Mouse (Mus musculus) intestine, embryonic 15.5 days (tissue): ENCODE data around the gene Espn. TPM values are rescaled to one million over a fixed set of nuclear protein-coding genes. Genes with fewer than 3 reads are reported as not detected.

Experiments used
- ATAC-seq: fragments of 200-750 bp; cut with Nextera tagmentation; 2 replicates; pipeline ENCODE4 v1.8.0; 2017; ENCODE audit warnings: moderate TSS enrichment, moderate library complexity
- H3K27ac ChIP-seq: fragments of 300-500 bp; sonication (generic); 2 replicates; pipeline ENCODE4 v1.5.1; 2015; ENCODE audit warnings: mild to moderate bottlenecking, inconsistent platforms
- H3K27me3 ChIP-seq: fragments of 300-500 bp; sonication (generic); replicated peaks from 2 replicates; pipeline ENCODE4 v1.6.1; 2015; ENCODE audit warnings: inconsistent platforms
- H3K36me3 ChIP-seq: fragments of 300-500 bp; sonication (generic); 2 replicates; pipeline ENCODE4 v1.6.1; 2015; ENCODE audit warnings: inconsistent platforms
- H3K4me1 ChIP-seq: fragments of 300-500 bp; sonication (generic); replicated peaks from 2 replicates; pipeline ENCODE4 v1.6.1; 2015; ENCODE audit warnings: inconsistent platforms
- H3K4me2 ChIP-seq: fragments of 300-500 bp; sonication (generic); replicated peaks from 2 replicates; pipeline ENCODE4 v1.6.1; 2015; ENCODE audit warnings: mild to moderate bottlenecking, inconsistent platforms
- H3K4me3 ChIP-seq: fragments of 300-500 bp; sonication (generic); replicated peaks from 2 replicates; pipeline ENCODE4 v1.5.1; 2015; ENCODE audit warnings: inconsistent platforms
- H3K9ac ChIP-seq: fragments of 300-500 bp; sonication (generic); 2 replicates; pipeline ENCODE4 v1.6.1; 2015; ENCODE audit warnings: inconsistent platforms
- H3K9me3 ChIP-seq: fragments of 300-500 bp; sonication (generic); 2 replicates; pipeline ENCODE4 v1.6.1; 2016; ENCODE audit warnings: inconsistent platforms
- WGBS: fragments of 180-500 bp; shearing (Covaris S2); methylation state at CpG from one replicate; pipeline ENCODE4 v1.1.7; 2015; 5-methylcytosine and 5-hydroxymethylcytosine counted together
- polyA plus RNA-seq: library from polyadenylated mRNA; unstranded; fragments of >200 nt; fragmentation: Nextera tagmentation; extraction: Ambion mirVana; gene quantifications from 2 replicates; pipeline ENCODE4 v1.2.1, GENCODE M21; 2015

Espn gene
- polyA plus RNA-seq, 1 experiment from 2014 or later, result 29.2 TPM

DNA sequence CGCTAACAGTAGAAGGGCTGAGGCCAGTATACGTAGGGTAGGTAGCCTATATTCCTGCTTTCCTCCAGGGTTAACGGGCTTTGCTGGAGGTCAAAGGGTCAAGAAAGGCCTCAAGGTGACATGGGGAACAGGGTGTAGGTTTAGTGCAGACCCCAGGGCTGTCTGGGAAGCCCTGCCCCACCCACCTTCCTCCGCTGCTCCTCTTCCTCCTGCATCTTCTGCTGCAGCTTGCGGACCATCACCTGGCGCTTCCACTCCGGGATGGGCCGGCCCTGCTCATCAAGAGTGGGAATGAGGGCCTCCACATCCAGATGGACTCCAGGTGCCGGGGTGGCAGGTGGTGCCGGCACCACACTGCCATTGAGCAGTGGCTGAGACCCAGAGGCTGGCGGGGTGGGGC, 24.3 kb downstream of the Espn start:
- Histone ChIP-seq H3K27ac (no peak overlapping the region), H3K4me3 (no peak overlapping the region; the same call in 1 of the 2 replicates), H3K36me3 (no peaks in the 10 kb centered on the region), H3K4me1 (peaks cover 56% of the 10 kb centered on the region), H3K9ac (no peak overlapping the region), H3K9me3 (no peaks in the 10 kb centered on the region), H3K4me2 (peak overlapping the region; percentile 92; the same call in 1 of the 2 replicates), H3K27me3 (peaks cover 97% of the 10 kb centered on the region)
- no peak for ATAC-seq
- 82% methylated on average over 11 of the region's 11 CpGs for WGBS

GRCm38 (mm10) chr4:152126026-152126920, 25.9 kb downstream of the Espn start:
- Histone ChIP-seq H3K4me1 (peaks cover 43% of the 10 kb centered on the region), H3K4me2 (peak overlapping the region; percentile 48), H3K27me3 (peaks cover 93% of the 10 kb centered on the region), H3K4me3 (peak overlapping the region; percentile 24), H3K9ac (no peak overlapping the region), H3K27ac (no peak overlapping the region), H3K9me3 (no peaks in the 10 kb centered on the region), H3K36me3 (no peaks in the 10 kb centered on the region)
- no peak for ATAC-seq
- WGBS, result 21% methylated on average over 65 of the region's 65 CpGs

DNA sequence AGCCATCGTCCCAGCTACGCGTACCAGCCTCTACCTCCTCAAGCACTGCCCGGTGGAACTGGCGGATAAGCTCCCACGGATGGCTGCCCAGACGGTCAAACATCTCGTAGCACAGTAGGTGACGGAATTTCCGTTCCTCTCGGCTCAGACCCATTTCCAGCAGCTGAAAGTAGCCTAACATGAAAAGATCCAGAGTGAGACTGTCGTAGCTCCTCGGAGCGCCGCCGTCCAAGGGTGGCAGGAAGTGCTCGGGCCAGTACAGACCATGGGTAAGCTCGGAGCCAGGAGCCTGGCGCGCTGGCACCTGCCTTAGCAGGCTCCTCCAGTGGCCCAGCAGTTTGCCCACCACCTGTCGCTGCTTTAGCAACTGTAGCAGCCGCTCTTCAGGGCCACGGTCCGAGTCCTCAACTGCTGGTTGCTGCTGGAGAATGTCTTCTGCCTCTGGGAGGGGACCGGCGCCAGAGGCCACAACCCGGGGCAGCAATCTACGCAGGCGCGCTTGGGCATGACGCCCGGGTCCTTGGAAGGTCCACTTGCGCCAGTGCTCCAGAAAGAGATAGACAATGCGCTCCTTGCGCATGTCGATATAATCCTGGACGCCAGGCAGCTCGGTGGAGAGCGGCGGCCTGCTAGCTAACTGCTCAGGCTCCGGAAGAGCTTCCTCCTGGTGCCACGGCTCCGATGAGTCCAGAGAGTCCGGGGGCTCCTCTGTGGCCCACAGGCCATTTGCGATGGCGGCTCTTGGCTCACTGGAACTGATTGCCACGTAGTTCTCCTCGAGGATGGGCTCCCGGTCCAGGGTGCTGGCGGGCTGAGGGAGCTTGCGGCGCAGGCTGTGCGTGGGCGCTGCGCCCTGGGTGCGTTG, 26.8 kb downstream of the Espn start:
- 30% methylated on average over 56 of the region's 56 CpGs for WGBS
- H3K9ac ChIP-seq, result no peak overlapping the region

GRCm38 (mm10) chr4:152124361-152124961, 27.7 kb downstream of the Espn start:
- WGBS, result 35% methylated on average over 13 of the region's 13 CpGs
- ATAC-seq, result no peak
- Histone ChIP-seq H3K4me2 (no peak overlapping the region), H3K9me3 (no peaks in the 10 kb centered on the region), H3K9ac (no peak overlapping the region), H3K4me1 (peaks cover 45% of the 10 kb centered on the region), H3K27me3 (peaks cover 93% of the 10 kb centered on the region), H3K4me3 (no peak overlapping the region), H3K27ac (no peak overlapping the region), H3K36me3 (no peaks in the 10 kb centered on the region)

More for the DNA sequence above, 26.8 kb downstream of the Espn start:
- no peak for ATAC-seq
- no peaks in the 10 kb centered on the region for H3K9me3 ChIP-seq
- H3K27me3 ChIP-seq, result peaks cover 93% of the 10 kb centered on the region
- peak overlapping the region; percentile 48 for H3K4me2 ChIP-seq
- H3K27ac ChIP-seq, result no peak overlapping the region
- H3K4me1 ChIP-seq, result peaks cover 43% of the 10 kb centered on the region
- H3K4me3 ChIP-seq, result peak overlapping the region; percentile 24
- H3K36me3 ChIP-seq, result no peaks in the 10 kb centered on the region

GRCm38 (mm10) chr4:152121183-152121505, 31.0 kb downstream of the Espn start:
- no peaks in the 10 kb centered on the region for H3K36me3 ChIP-seq
- H3K27ac ChIP-seq, result no peak overlapping the region
- H3K9ac ChIP-seq, result no peak overlapping the region
- H3K4me1 ChIP-seq, result peaks cover 42% of the 10 kb centered on the region
- no peaks in the 10 kb centered on the region for H3K9me3 ChIP-seq
- peak overlapping the region; percentile 12; the same call in 1 of the 2 replicates for H3K4me3 ChIP-seq
- no peak for ATAC-seq
- H3K4me2 ChIP-seq, result peak overlapping the region; percentile 43
- 8% methylated on average over 12 of the region's 12 CpGs for WGBS
- peaks cover 88% of the 10 kb centered on the region for H3K27me3 ChIP-seq

- Histone ChIP-seq H3K27ac (no peak overlapping the region), H3K36me3 (no peaks in the 10 kb centered on the region), H3K9ac (no peak overlapping the region), H3K4me3 (peak overlapping the region; percentile 12), H3K4me2 (peak overlapping the region; percentile 43), H3K9me3 (no peaks in the 10 kb centered on the region), H3K27me3 (peaks cover 83% of the 10 kb centered on the region), H3K4me1 (peaks cover 42% of the 10 kb centered on the region)
- no peak for ATAC-seq
- 6% methylated on average over 31 of the region's 31 CpGs for WGBS
These were observed 31.6 kb downstream of the Espn start for GRCm38 (mm10) chr4:152120311-152121182.

DNA sequence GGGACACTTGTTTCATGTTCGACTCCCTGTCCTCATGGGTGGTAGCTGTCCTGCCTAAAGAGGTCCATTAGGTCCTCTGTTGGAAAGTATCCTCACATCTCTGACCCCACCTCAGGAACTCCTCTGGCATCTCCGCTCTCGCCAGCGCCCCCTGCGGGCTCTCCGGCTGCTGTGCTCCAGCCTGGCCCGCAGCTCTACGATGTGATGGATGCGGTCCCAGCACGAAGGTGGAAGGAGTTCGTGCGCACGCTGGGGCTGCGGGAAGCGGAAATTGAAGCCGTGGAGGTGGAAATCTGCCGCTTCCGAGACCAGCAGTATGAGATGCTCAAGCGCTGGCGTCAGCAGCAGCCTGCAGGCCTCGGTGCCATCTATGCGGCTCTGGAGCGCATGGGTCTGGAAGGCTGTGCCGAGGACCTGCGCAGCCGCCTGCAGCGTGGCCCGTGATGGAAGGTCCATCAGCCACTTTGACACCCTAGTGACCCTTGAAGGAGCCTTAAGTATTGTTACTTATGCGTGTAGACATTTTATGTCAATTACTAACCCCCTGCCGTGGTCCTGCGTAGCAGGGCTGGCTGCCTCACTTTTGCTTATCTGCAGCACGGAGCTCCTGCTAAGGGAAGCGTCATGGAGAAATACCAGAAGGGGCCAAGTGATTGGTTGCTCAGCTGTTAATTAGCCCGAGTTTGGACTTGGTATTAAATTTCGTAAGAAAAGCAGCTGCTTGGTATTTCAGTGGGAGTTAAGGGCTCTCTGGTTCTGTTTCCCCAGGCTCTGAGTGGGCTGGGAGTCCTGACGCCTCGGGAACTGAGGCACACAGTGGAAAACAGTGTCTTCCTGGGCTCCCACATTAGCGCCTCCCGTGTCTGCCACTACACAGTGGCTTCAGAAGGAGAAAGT, 32.5 kb downstream of the Espn start:
- no peak; the same call in 1 of the 2 replicates for ATAC-seq
- Histone ChIP-seq H3K27ac (no peak overlapping the region), H3K9me3 (no peaks in the 10 kb centered on the region), H3K4me1 (peaks cover 47% of the 10 kb centered on the region), H3K4me3 (0 out of 2 replicates have a peak overlapping the region, but pooled peaks have one; percentile 12), H3K27me3 (peaks cover 82% of the 10 kb centered on the region), H3K9ac (no peak overlapping the region), H3K36me3 (no peaks in the 10 kb centered on the region), H3K4me2 (peak overlapping the region; percentile 43)
- 10% methylated on average over 39 of the region's 39 CpGs for WGBS

DNA sequence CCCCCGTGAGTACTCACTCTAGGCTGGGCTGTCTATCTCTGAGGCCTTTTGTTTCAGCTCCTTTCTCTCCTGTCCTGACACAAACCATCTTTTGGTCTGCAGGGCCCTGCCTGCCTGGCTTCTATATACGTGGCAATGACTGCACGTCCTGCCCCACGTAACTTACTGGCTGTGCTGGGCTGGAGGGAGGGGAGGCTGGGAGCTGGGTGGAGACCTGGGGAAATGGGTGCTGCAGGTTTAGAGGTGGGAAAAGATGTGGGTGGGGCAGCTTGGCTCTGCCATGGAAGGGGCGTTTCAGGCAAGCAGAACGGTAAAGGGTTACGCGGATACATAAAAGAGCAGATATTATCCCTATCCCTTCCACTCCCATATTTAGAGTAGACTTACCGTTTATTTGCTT, 34.6 kb downstream of the Espn start:
- Histone ChIP-seq H3K27ac (no peak overlapping the region), H3K9me3 (no peaks in the 10 kb centered on the region), H3K4me2 (no peak overlapping the region), H3K27me3 (peaks cover 66% of the 10 kb centered on the region), H3K4me3 (no peak overlapping the region), H3K4me1 (peaks cover 50% of the 10 kb centered on the region), H3K9ac (no peak overlapping the region), H3K36me3 (peaks cover 5% of the 10 kb centered on the region)
- ATAC-seq, result no peak
- WGBS, result 48% methylated on average over 9 of the region's 9 CpGs

DNA sequence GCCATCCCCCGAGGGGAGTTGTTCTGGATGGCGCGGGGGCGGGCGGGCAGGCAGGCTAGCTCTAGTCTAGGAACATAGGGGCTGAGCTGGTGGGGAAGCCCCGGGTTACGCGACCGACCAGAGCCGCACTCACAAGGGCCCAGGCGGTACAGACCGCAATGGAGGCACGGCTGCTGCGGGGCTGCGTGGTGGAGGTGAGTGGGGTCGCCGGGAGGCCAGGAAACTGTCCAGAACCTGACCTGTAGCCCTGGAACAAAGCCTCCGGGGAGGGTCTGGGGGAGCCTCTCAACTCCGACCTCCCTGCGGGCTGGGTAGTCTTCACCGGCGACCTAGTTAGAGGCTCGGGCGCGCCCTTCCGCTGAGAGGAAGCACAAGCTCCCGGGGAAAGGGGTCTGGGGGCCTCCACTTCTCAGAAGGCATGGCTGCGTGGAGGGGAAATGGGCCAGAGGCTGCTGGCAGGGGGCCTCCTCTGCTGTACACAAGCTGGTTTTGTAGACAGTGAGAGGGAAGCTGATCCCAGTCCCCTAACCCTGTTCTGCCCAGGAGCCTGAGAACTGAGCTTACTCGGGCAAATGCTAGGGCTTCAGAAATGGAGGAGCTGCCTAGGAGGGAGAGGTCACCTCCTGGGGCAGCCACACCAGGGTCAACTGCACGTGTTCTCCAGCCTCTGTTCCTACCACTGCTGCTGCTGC, 36.1 kb downstream of the Espn start, which contains the start of gene Tnfrsf25:
Gene Tnfrsf25 (plus strand): TSS at position 14 of the 692 bp plus-strand sequence.
- Histone ChIP-seq H3K4me2 (peak within 1 kb of the TSS; percentile 51), H3K4me3 (peak within 1 kb of the TSS; percentile 16; the same call in 1 of the 2 replicates), H3K36me3 (peaks cover 5% of the 10 kb centered on the region), H3K9me3 (no peaks in the 10 kb centered on the region), H3K4me1 (peaks cover 45% of the 10 kb centered on the region), H3K27me3 (peaks cover 53% of the 10 kb centered on the region), H3K9ac (no peak within 1 kb of the TSS; the same call in 1 of the 2 replicates), H3K27ac (no peak within 1 kb of the TSS)
- peak; percentile 15; the same call in 1 of the 2 replicates for ATAC-seq
- 8% methylated on average over 30 of the region's 30 CpGs for WGBS

DNA sequence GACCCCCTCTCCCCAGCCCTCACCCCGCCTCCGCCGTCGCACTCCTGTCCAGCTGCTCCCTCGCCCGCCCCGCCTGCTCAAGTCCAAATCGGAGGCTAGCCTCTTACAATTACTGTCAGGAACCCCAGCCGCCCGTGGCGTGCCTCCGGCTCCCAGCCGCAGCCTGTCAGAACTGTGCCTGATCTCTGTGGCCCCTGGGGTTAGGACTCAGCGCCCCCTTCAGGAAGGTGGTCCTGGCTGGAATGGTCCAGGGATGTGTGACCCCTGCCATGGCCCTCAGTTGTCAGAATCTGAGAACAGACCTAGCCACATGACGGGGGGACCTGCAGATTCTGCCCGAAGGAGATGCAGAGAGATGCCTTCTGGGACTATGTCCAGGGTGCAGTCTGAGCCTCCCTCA, 38.1 kb downstream of the Espn start:
- Histone ChIP-seq H3K9ac (no peak overlapping the region), H3K27ac (no peak overlapping the region), H3K4me1 (peaks cover 27% of the 10 kb centered on the region), H3K27me3 (peaks cover 33% of the 10 kb centered on the region), H3K4me3 (no peak overlapping the region), H3K36me3 (peaks cover 5% of the 10 kb centered on the region), H3K4me2 (no peak overlapping the region), H3K9me3 (no peaks in the 10 kb centered on the region)
- ATAC-seq, result no peak
- 80% methylated on average over 16 of the region's 16 CpGs for WGBS
